Mouse (Mus musculus) CH12.LX (cell line): ENCODE measurements at regions not wholly inside any gene's neighbourhood (a gene's known extent, or its start where the extent isn't known, plus 50 kb on each side); places are given as distances from the start of the nearest gene placed in this dataset.

Experiments
- DNase-seq: peaks from one replicate; pipeline ENCODE4 v3.0.0-alpha.2; 2013; ENCODE audit errors: extremely low read depth
- H3K27ac ChIP-seq: 2 replicates; pipeline ENCODE4 v1.5.1; 2012; ENCODE audit warnings: low read depth, mild to moderate bottlenecking, control low read depth, moderate library complexity; ENCODE audit not compliant: insufficient read depth
- H3K27me3 ChIP-seq: replicated peaks from 2 replicates; pipeline ENCODE3; 2012; ENCODE audit warnings: inconsistent platforms
- H3K36me3 ChIP-seq, 2 experiments: replicated peaks in 1 of 2; 2 replicates each; pipeline versions ENCODE3 to v1.6.1; 2012; ENCODE audit warnings: inconsistent platforms in 1 of 2, low read length in 1 of 2, mild to moderate bottlenecking in 1 of 2, mixed read lengths in 1 of 2, moderate library complexity in 1 of 2; ENCODE audit not compliant: control insufficient read depth in 1 of 2, insufficient read depth in 1 of 2
- H3K4me1 ChIP-seq, 2 experiments: 2 replicates each; pipeline ENCODE4 v1.6.1; 2012; ENCODE audit warnings: inconsistent platforms in 1 of 2, moderate library complexity in 1 of 2; ENCODE audit not compliant: insufficient read depth in 2 of 2, control insufficient read depth in 1 of 2
- H3K4me2 ChIP-seq: 2 replicates; pipeline ENCODE4 v1.6.1; 2012; ENCODE audit warnings: low read depth, mild to moderate bottlenecking, control low read depth; ENCODE audit not compliant: poor library complexity, insufficient read depth, severe bottlenecking
- H3K4me3 ChIP-seq, 3 experiments: fragments of 150-350 bp in 1 of 3; sonication (generic) in 1 of 3; replicated peaks in 1 of 3; 2 replicates each; pipeline versions ENCODE3 to v1.5.1; 2011 to 2012; ENCODE audit warnings: low read depth in 2 of 3, low read length in 2 of 3, mild to moderate bottlenecking in 2 of 3, moderate library complexity in 2 of 3, control low read depth in 1 of 3, improper control_type of control experiment in 1 of 3, inconsistent platforms in 1 of 3, mixed read lengths in 1 of 3; ENCODE audit not compliant: poor library complexity in 1 of 3
- H3K79me2 ChIP-seq: replicated peaks from 2 replicates; pipeline ENCODE4 v1.6.1; 2012; ENCODE audit warnings: mild to moderate bottlenecking, moderate library complexity; ENCODE audit not compliant: control insufficient read depth, poor library complexity, insufficient read depth, severe bottlenecking; ENCODE audit errors: extremely low read depth
- H3K9ac ChIP-seq: 2 replicates; pipeline ENCODE4 v1.6.1; 2012; ENCODE audit warnings: low read depth, mild to moderate bottlenecking, control low read depth, moderate library complexity; ENCODE audit not compliant: insufficient read depth
- H3K9me3 ChIP-seq: replicated peaks from 2 replicates; pipeline ENCODE3; 2012; ENCODE audit warnings: low read length, inconsistent platforms, mixed read lengths
- CHD2 ChIP-seq: IDR thresholded peaks from 2 replicates; pipeline ENCODE4 v1.6.1; 2011; ENCODE audit warnings: low read length, improper control_type of control experiment
- E2F4 ChIP-seq: IDR thresholded peaks from 2 replicates; pipeline ENCODE4 v1.6.1; 2011; ENCODE audit warnings: low read depth, low read length, improper control_type of control experiment; ENCODE audit not compliant: insufficient replicate concordance
- EP300 ChIP-seq: IDR thresholded peaks from 2 replicates; pipeline ENCODE4 v1.6.1; 2011; ENCODE audit warnings: low read length, improper control_type of control experiment
- GABPA ChIP-seq: IDR thresholded peaks from 2 replicates; pipeline ENCODE4 v1.6.1; 2012; ENCODE audit warnings: low read depth, low read length, improper control_type of control experiment, inconsistent platforms; ENCODE audit not compliant: insufficient replicate concordance
- JUN ChIP-seq: IDR thresholded peaks from 2 replicates; pipeline ENCODE4 v1.6.1; 2011; ENCODE audit warnings: low read depth, mild to moderate bottlenecking, low read length, improper control_type of control experiment, moderate library complexity; ENCODE audit not compliant: insufficient read depth
- MAFK ChIP-seq: IDR thresholded peaks from 2 replicates; pipeline ENCODE4 v1.6.1; 2011; ENCODE audit warnings: low read length, improper control_type of control experiment; ENCODE audit not compliant: insufficient replicate concordance
- MEF2A ChIP-seq: IDR thresholded peaks from 2 replicates; pipeline ENCODE4 v1.6.1; 2014; ENCODE audit warnings: low read depth, mild to moderate bottlenecking, inconsistent platforms, low read length, improper control_type of control experiment, borderline replicate concordance
- NELFE ChIP-seq: IDR thresholded peaks from 2 replicates; pipeline ENCODE4 v1.6.1; 2011; ENCODE audit warnings: low read depth, low read length, improper control_type of control experiment
- PAX5 ChIP-seq: IDR thresholded peaks from 2 replicates; pipeline ENCODE4 v1.6.1; 2012; ENCODE audit warnings: low read length, inconsistent platforms, mixed read lengths
- SIN3A ChIP-seq: IDR thresholded peaks from 2 replicates; pipeline ENCODE4 v1.6.1; 2012; ENCODE audit warnings: low read length, improper control_type of control experiment, inconsistent platforms
- TBP ChIP-seq: conservative IDR thresholded peaks from 2 replicates; pipeline ENCODE4 v1.6.1; 2011; ENCODE audit warnings: low read depth, low read length, improper control_type of control experiment
- TCF12 ChIP-seq: IDR thresholded peaks from 2 replicates; pipeline ENCODE4 v1.6.1; 2014; ENCODE audit warnings: low read depth, mild to moderate bottlenecking, inconsistent platforms, low read length, improper control_type of control experiment
- USF1 ChIP-seq: IDR thresholded peaks from 2 replicates; pipeline ENCODE4 v1.6.1; 2014; ENCODE audit warnings: low read depth, mild to moderate bottlenecking, inconsistent platforms, low read length, improper control_type of control experiment
- dilution Hi-C: fragments of 300-500 bp; cut with MboI; formaldehyde crosslinking; loops from 2 replicates; pipeline ENCODE4 v1.14.3; 2020; ENCODE audit warnings: low sequenced_read_pairs; ENCODE audit not compliant: extremely low pct_unique_long_range_greater_than_20kb, extremely low pct_ligation_motif_present
- in situ Hi-C: fragments of 300-500 bp; cut with MboI; formaldehyde crosslinking; loops from 3 replicates; pipeline ENCODE4 v1.14.3; 2019; ENCODE audit warnings: low sequenced_read_pairs, low pct_ligation_motif_present, low pct_unique_long_range_greater_than_20kb, mixed read lengths

- no peak for DNase-seq
- Histone ChIP-seq H3K9me3 (peaks cover 39% of the 10 kb centered on the region), H3K4me1 (no peaks in the 10 kb centered on the region), H3K9ac (no peak overlapping the region), H3K27me3 (peaks cover 17% of the 10 kb centered on the region), H3K27ac (no peak overlapping the region), H3K36me3 (no peaks in the 10 kb centered on the region), H3K4me3 (no peak overlapping the region), H3K4me2 (no peak overlapping the region), H3K79me2 (no peaks in the 10 kb centered on the region)
- in situ Hi-C loops = no loop called here
- dilution Hi-C loops = no loop called here
- TF ChIP-seq MEF2A (no peak), CHD2 (no peak)
Measured at GRCm38 (mm10) chr7:124915637-124916036, 528.8 kb upstream of the Kdm8 start.

- Histone ChIP-seq H3K9ac (no peak overlapping the region), H3K36me3 (no peaks in the 10 kb centered on the region), H3K79me2 (no peaks in the 10 kb centered on the region), H3K9me3 (peaks cover 33% of the 10 kb centered on the region), H3K27ac (no peak overlapping the region), H3K4me3 (no peak overlapping the region), H3K4me2 (no peak overlapping the region), H3K4me1 (no peaks in the 10 kb centered on the region), H3K27me3 (peaks cover 16% of the 10 kb centered on the region)
- no peak for DNase-seq
- in situ Hi-C loops (no loop called here), dilution Hi-C loops (no loop called here)
- no peak for TF ChIP-seq EP300
- no peak for TF ChIP-seq NELFE
- no peak for TF ChIP-seq MAFK
- TF ChIP-seq SIN3A = no peak
- TF ChIP-seq GABPA = no peak
Measured at GRCm38 (mm10) chr7:124917606-124918120, 526.8 kb upstream of the Kdm8 start.

GRCm38 (mm10) chr7:124922806-124923205 is 521.7 kb upstream of the Kdm8 start:
- H3K9me3 ChIP-seq = peaks cover 12% of the 10 kb centered on the region
- no peak overlapping the region for H3K4me2 ChIP-seq
- peaks cover 8% of the 10 kb centered on the region for H3K27me3 ChIP-seq
- no peaks in the 10 kb centered on the region for H3K4me1 ChIP-seq
- H3K4me3 ChIP-seq = no peak overlapping the region
- in situ Hi-C loops (no loop called here), dilution Hi-C loops (no loop called here)
- H3K27ac ChIP-seq = no peak overlapping the region
- no peaks in the 10 kb centered on the region for H3K79me2 ChIP-seq
- DNase-seq = no peak
- no peak overlapping the region for H3K9ac ChIP-seq
- H3K36me3 ChIP-seq = no peaks in the 10 kb centered on the region
- TF ChIP-seq USF1 = no peak
- no peak for TF ChIP-seq PAX5
- TF ChIP-seq TBP = no peak
- TF ChIP-seq E2F4 = no peak
- TF ChIP-seq JUN = no peak
- TF ChIP-seq TCF12 = no peak
